Mouse (Mus musculus) ovary, postnatal 10 days (tissue): Measurements from ENCODE around the gene Tmem201.

Experiments
- DNase-seq: peaks from one replicate; pipeline ENCODE4 v3.0.0; 2022; ENCODE audit warnings: low spot score

Gene Tmem201

DNA sequence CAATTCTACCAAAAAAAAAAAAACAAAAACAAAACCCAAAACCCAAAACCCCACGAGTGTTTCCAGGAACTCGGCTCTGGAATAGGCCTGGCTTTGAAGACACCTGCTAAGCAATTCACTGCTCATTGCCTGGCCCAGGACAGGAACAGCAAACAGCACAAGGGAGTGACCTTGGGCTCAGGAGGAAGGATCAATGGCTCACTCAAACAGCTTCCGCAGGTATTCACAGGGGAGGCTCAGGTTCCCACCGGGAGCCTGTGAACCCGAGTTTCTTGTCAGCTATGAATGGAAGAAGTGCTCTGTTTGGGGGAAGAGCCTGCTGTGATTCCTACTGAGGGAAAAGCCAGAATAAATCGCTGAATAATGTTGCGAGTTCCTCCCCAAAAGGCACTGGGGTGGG is 54.0 kb downstream of the Tmem201 start:
- no peak for DNase-seq

DNA sequence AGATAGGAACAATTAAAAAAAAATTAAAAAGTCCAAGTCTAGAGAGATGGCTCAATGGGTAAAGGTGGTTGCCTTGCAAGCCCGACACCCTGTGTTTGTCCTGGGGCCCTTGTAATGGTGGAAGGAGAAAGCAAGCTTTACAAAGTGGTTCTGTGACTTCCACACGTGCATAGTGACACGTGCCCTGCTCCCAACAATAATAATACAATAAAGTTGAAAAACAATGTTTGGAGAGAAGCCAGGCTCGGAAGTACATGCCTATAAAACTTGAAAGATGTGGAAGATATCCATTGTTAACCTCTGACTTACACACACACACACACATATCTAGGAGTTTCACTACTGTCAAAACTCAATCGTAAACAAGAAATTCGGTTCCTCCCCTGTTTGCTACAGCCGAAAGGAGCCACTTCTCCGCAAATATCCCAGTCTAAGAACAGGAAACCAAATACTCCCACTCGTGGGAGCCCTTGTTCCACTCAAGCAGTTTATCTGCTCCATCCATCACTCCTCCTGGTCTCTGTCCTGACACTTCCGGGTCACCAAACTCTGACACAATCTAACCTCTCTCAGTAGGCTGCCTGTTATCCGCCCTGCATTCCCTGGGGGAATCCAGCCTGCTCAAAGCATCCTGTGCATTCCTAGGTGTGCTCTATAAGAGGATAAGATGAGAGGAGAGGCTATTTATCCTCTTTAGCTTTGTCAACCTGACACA is 58.6 kb downstream of the Tmem201 start:
- DNase-seq, result no peak

DNA sequence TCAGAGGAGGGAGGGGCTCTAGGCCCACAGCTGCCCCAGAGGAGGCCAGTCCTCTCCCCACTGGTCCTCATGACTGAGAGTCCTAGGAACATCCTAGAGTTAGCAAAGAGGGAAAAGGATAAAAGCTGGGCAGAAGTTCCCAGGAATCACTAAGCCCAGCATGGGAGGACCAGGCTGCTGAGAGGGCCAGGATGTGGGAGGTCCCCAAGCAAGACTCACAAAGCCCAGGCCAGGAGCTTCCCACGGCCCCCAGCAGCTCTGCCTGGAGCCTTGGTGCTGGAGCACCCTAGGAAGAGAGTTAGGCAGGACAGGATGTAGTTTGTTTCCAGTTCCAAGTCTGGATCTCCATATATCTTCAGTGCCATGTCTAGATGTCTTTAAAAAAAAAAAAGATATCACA is 59.8 kb downstream of the Tmem201 start:
- no peak for DNase-seq

DNA sequence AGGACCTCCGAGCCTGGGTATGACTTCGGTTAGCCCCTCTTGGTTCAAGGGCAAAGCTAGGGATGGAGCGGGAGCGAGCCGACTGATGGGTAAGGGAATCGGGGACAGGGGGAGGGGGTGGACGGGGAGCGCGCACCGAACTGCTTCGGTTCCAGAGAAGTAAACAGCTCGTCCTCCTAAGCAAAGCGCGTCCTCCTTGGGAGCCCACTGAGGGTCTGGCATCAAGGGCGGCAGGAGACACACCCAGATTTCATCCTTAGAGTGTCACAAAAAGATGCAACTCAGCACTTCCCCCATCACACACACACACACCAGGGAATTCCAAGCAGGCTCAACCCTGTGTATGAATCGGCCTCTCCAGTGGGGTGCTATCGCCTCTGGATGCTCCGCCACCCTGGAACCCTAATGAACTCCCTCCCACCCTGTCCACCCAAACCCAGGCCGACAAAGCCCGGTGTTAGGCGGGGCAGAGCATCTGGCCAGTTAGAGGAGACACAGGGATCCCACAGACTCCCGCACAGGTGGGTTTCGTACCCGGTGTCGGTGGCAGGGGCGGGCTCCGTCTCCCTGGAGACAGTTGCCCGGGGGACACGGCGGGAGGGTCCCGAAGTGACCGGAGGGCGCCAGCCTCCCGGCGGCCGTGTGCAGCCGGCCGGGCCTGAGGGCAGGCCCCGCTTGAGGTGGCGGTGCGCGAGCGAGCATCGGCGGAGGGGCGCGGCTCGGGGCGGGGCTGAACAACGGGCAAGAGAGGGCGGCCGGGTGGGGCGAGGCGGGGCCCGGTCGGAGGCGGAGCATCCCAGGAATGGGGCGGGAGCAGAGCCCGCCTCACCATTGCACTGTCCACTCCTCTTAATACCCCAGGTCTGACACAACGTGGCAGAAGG is 62.2 kb downstream of the Tmem201 start:
- peak; percentile 55 for DNase-seq

DNA sequence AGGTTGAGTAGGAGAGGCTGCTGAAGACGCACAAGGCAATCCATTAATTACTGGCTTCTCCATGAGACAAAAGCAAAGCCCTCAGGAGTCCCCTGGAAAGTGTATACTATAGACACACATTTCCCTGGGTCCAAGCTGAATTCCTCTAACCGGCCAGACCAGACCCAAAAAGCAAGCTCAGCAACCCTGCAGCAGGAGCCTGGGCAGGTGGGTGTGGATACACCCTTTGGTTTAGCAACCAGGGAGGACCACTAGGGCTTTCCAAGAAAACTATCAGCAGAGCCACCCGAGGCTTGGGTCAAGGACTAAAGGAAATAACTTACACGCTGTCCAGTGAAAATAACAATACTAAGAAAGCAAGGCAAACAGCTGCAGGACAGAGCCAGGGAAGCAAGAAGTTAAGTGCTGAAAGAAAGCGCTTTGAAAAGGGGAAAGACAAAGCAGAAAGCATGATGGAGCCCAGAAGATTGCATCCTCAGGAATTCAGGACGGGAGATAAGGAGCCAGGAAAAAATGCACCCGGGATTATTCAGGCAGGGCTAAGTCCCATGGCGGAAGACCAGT is 62.9 kb downstream of the Tmem201 start:
- no peak for DNase-seq

DNA sequence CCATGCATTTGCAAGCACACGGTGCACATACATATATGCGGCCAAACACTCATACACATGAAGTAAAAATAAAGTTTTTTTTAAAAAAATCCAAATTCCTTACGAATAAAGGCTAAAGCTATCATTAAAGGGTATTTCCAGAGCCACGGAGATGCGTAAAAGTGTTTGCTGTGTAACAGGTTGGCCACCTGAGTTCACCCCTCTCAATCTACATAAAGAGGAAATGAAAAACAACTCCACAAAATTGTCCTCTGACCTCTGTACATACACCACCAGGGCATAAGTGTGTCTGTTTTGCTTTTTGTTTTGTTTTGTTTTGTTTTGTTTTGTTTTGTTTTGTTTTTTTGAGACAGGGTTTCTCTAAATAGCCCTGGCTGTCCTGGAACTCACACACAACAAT is 65.1 kb downstream of the Tmem201 start:
- no peak for DNase-seq

DNA sequence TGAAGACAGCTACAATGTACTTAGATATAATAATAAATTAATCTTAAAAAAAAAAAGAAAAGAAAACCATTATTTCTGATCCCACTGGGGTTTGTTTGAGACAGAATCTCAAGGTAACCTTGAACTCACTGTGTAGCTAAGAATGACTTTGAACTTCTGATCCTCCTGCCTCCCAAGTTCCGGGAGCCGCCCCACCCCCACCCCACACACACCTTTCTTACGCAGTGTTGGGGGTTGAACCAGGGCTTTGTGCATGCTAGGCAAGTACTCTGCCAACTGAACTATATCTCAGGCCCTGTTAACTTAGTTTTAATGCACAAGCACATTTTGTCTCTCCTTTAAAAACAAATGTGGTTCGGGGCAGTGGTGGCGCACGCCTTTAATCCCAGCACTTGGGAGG is 66.7 kb downstream of the Tmem201 start:
- no peak for DNase-seq

DNA sequence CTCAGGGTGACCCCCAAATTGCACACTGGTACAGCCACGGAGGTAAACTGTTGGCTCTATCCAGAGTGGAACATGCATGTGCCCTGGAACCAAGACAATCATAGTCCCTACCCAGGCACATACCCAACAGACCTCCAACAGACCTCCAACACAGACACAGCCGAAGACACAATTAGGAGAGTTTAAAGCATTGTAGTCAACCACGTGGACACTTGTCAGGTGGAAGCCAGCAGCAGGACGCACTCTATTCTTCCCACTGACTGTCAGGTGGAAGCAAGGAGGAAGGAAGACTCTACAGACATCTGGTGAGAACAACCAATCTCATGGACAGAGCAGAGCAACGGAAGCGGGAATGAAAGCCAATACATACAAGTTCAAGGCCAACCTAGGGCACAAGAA is 72.2 kb downstream of the Tmem201 start:
- no peak for DNase-seq
